Mouse (Mus musculus): ENCODE measurements around the gene Elof1. TPM values are rescaled to one million over a fixed set of nuclear protein-coding genes. Genes with fewer than 3 reads are reported as not detected.

The Elof1 gene
- polyA plus RNA-seq, 1 experiment from 2014 or later, result 211 TPM

DNA sequence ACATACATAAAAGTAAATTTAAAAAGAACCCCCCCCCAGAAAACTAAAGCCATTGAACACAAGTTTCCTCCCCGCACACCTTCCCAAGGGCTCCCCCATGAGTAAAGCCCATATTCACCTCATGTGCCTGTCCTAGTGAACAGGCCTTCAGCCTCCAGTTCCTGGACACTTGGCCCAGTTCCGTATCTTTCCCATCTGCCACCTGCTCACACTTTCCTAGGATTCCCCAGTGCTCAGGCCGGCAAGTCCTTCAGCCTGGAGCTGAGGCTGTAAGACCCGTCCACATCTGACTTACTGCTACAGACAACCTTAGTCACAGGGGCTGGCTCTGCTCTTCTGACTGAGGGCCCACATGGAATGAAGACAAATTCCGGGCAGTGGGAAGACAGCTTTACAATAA is 22.8 kb upstream of the Elof1 start:
- DNase-seq (ENCODE audit: low spot score), result no peak

DNA sequence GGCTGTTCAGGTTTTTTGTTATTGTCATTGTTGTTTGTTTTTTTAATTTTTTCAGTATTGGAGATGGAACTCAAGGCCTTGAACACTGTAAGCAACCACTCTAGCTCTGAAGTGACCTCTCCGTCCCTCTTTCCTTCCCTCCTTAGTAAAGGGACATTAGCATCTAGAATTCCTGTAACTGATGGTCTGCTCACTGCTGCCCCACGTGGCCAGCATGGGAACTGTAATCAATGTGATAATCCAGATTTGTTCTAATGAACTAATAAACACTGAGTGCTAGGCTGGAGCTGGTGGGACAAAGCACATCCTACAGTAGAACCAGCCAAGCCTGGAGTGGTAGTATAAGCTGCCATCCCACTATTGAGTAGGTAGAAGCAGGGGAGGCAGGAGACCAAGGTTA is 21.5 kb upstream of the Elof1 start:
- peak; percentile 72 for DNase-seq (ENCODE audit: low spot score)
- WGBS, result 37% methylated on average over 2 of the region's 2 CpGs
- Histone ChIP-seq H3K27ac (ENCODE audit: low read depth, low read length) (no peak overlapping the region), H3K27me3 (ENCODE audit: control insufficient read depth, insufficient read depth, low read length) (0 out of 2 replicates have a peak, but pooled peaks cover 2% of the 10 kb centered on the region), H3K9ac (ENCODE audit: low read depth, low read length) (no peak overlapping the region), H3K4me2 (replicated peaks; ENCODE audit: low read depth, low read length) (no peak overlapping the region), H3K9me3 (ENCODE audit: control insufficient read depth, low read length) (no peaks in the 10 kb centered on the region), H3K4me3 (ENCODE audit: low read depth, low read length) (no peak overlapping the region), H3K4me1 (replicated peaks; ENCODE audit: control insufficient read depth, insufficient read depth, low read length) (no peaks in the 10 kb centered on the region), H3K36me3 (ENCODE audit: control insufficient read depth, insufficient read depth, low read length) (no peaks in the 10 kb centered on the region)
- no peak for ATAC-seq (ENCODE audit: low FRiP score)

More for the DNA sequence above, 22.8 kb upstream of the Elof1 start:
- 0 out of 2 replicates have a peak, but pooled peaks cover 2% of the 10 kb centered on the region for H3K27me3 ChIP-seq (ENCODE audit: control insufficient read depth, insufficient read depth, low read length)
- no peak overlapping the region for H3K9ac ChIP-seq (ENCODE audit: low read depth, low read length)
- no peak overlapping the region for H3K4me3 ChIP-seq (ENCODE audit: low read depth, low read length)
- WGBS, result 91% methylated on average over 5 of the region's 5 CpGs
- no peaks in the 10 kb centered on the region for H3K36me3 ChIP-seq (ENCODE audit: control insufficient read depth, insufficient read depth, low read length)
- H3K4me2 ChIP-seq (replicated peaks; ENCODE audit: low read depth, low read length), result no peak overlapping the region
- no peaks in the 10 kb centered on the region for H3K4me1 ChIP-seq (replicated peaks; ENCODE audit: control insufficient read depth, insufficient read depth, low read length)
- H3K27ac ChIP-seq (ENCODE audit: low read depth, low read length), result no peak overlapping the region
- ATAC-seq (ENCODE audit: low FRiP score), result no peak
- no peaks in the 10 kb centered on the region for H3K9me3 ChIP-seq (ENCODE audit: control insufficient read depth, low read length)

GRCm38 (mm10) chr9:22136765-22137547 is 20.0 kb upstream of the Elof1 start:
- Histone ChIP-seq H3K9me3 (ENCODE audit: control insufficient read depth, low read length) (no peaks in the 10 kb centered on the region), H3K9ac (ENCODE audit: low read depth, low read length) (no peak overlapping the region), H3K27me3 (ENCODE audit: control insufficient read depth, insufficient read depth, low read length) (peaks cover 6% of the 10 kb centered on the region), H3K4me3 (ENCODE audit: low read depth, low read length) (no peak overlapping the region), H3K27ac (ENCODE audit: low read depth, low read length) (no peak overlapping the region), H3K4me1 (replicated peaks; ENCODE audit: control insufficient read depth, insufficient read depth, low read length) (no peaks in the 10 kb centered on the region), H3K36me3 (ENCODE audit: control insufficient read depth, insufficient read depth, low read length) (no peaks in the 10 kb centered on the region), H3K4me2 (replicated peaks; ENCODE audit: low read depth, low read length) (0 out of 2 replicates have a peak overlapping the region, but pooled peaks have one; percentile 7)
- 10% methylated on average over 23 of the region's 23 CpGs for WGBS
- ATAC-seq (ENCODE audit: low FRiP score) (no peak), DNase-seq (ENCODE audit: low spot score) (peak; percentile 50)

GRCm38 (mm10) chr9:22135644-22136390 is 18.8 kb upstream of the Elof1 start, which contains the start of gene Acp5:
Gene Acp5, minus strand, starts transcription at chr9:22135711.
- Histone ChIP-seq H3K4me1 (replicated peaks; ENCODE audit: control insufficient read depth, insufficient read depth, low read length) (0 out of 2 replicates have a peak, but pooled peaks cover 2% of the 10 kb centered on the region), H3K9me3 (ENCODE audit: control insufficient read depth, low read length) (no peaks in the 10 kb centered on the region), H3K4me3 (ENCODE audit: low read depth, low read length) (no peak within 1 kb of the TSS), H3K9ac (ENCODE audit: low read depth, low read length) (no peak within 1 kb of the TSS), H3K4me2 (replicated peaks; ENCODE audit: low read depth, low read length) (no peak within 1 kb of the TSS), H3K27ac (ENCODE audit: low read depth, low read length) (no peak within 1 kb of the TSS), H3K27me3 (ENCODE audit: control insufficient read depth, insufficient read depth, low read length) (peaks cover 13% of the 10 kb centered on the region), H3K36me3 (ENCODE audit: control insufficient read depth, insufficient read depth, low read length) (no peaks in the 10 kb centered on the region)
- WGBS, result 68% methylated on average over 7 of the region's 7 CpGs
- DNase-seq (ENCODE audit: low spot score) (no peak), ATAC-seq (ENCODE audit: low FRiP score) (no peak)

- WGBS, result 85% methylated on average over 9 of the region's 9 CpGs
- H3K9ac ChIP-seq (ENCODE audit: low read depth, low read length), result no peak overlapping the region
- H3K36me3 ChIP-seq (ENCODE audit: control insufficient read depth, insufficient read depth, low read length), result no peaks in the 10 kb centered on the region
- H3K9me3 ChIP-seq (ENCODE audit: control insufficient read depth, low read length), result no peaks in the 10 kb centered on the region
- peaks cover 13% of the 10 kb centered on the region for H3K27me3 ChIP-seq (ENCODE audit: control insufficient read depth, insufficient read depth, low read length)
- ATAC-seq (ENCODE audit: low FRiP score), result no peak
- H3K27ac ChIP-seq (ENCODE audit: low read depth, low read length), result no peak overlapping the region
- no peak overlapping the region for H3K4me2 ChIP-seq (replicated peaks; ENCODE audit: low read depth, low read length)
- 0 out of 2 replicates have a peak, but pooled peaks cover 2% of the 10 kb centered on the region for H3K4me1 ChIP-seq (replicated peaks; ENCODE audit: control insufficient read depth, insufficient read depth, low read length)
- no peak overlapping the region for H3K4me3 ChIP-seq (ENCODE audit: low read depth, low read length)
- no peak for DNase-seq (ENCODE audit: low spot score)
Observed at GRCm38 (mm10) chr9:22134988-22135643, 18.1 kb upstream of the Elof1 start.

DNA sequence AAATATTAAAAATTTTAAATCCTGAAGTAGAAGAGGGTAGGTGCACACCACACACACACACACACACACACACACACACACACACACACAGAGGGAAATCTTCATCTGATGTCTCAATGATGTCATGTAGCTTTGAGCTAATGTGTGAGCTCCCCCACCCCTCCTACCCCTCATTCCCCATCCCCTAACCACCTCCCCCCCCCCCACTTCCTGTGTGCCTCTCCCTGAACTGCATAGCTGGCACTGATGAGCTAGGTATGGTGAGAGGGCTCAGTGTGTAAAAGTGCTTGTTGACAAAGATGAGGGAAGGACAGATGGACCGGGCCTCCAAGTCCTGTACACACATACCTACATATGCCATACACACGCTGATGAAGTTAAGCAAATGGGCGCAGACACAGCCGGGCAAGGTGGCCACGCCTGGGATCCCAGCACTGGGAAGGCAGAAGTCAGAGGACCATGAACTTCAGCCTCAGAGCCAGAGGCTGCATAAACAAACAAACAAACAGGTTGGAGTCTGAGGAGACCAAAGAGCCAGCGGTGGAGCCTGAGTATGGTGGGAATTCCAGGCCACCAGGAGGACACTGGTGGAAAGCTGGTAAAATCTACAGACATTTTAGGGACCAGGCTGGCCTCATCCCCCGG is 17.4 kb upstream of the Elof1 start:
- no peak overlapping the region for H3K4me2 ChIP-seq (replicated peaks; ENCODE audit: low read depth, low read length)
- H3K9me3 ChIP-seq (ENCODE audit: control insufficient read depth, low read length), result no peaks in the 10 kb centered on the region
- DNase-seq (ENCODE audit: low spot score) (no peak), ATAC-seq (ENCODE audit: low FRiP score) (no peak)
- 82% methylated on average over 7 of the region's 7 CpGs for WGBS
- H3K4me1 ChIP-seq (replicated peaks; ENCODE audit: control insufficient read depth, insufficient read depth, low read length), result 0 out of 2 replicates have a peak, but pooled peaks cover 2% of the 10 kb centered on the region
- no peak overlapping the region for H3K4me3 ChIP-seq (ENCODE audit: low read depth, low read length)
- H3K36me3 ChIP-seq (ENCODE audit: control insufficient read depth, insufficient read depth, low read length), result no peaks in the 10 kb centered on the region
- no peak overlapping the region for H3K9ac ChIP-seq (ENCODE audit: low read depth, low read length)
- H3K27me3 ChIP-seq (ENCODE audit: control insufficient read depth, insufficient read depth, low read length), result peaks cover 15% of the 10 kb centered on the region
- H3K27ac ChIP-seq (ENCODE audit: low read depth, low read length), result no peak overlapping the region

- H3K4me2 ChIP-seq (replicated peaks; ENCODE audit: low read depth, low read length), result no peak overlapping the region
- H3K36me3 ChIP-seq (ENCODE audit: control insufficient read depth, insufficient read depth, low read length), result no peaks in the 10 kb centered on the region
- H3K27me3 ChIP-seq (ENCODE audit: control insufficient read depth, insufficient read depth, low read length), result peaks cover 15% of the 10 kb centered on the region
- WGBS, result 44% methylated on average over 11 of the region's 11 CpGs
- no peak overlapping the region for H3K27ac ChIP-seq (ENCODE audit: low read depth, low read length)
- DNase-seq (ENCODE audit: low spot score), result no peak
- no peaks in the 10 kb centered on the region for H3K9me3 ChIP-seq (ENCODE audit: control insufficient read depth, low read length)
- ATAC-seq (ENCODE audit: low FRiP score), result no peak
- H3K4me1 ChIP-seq (replicated peaks; ENCODE audit: control insufficient read depth, insufficient read depth, low read length), result 0 out of 2 replicates have a peak, but pooled peaks cover 2% of the 10 kb centered on the region
- no peak overlapping the region for H3K9ac ChIP-seq (ENCODE audit: low read depth, low read length)
- no peak overlapping the region for H3K4me3 ChIP-seq (ENCODE audit: low read depth, low read length)
Observed at GRCm38 (mm10) chr9:22132220-22132619, 15.2 kb upstream of the Elof1 start.
